Mouse (Mus musculus) lung, adult 2 months (tissue): Measurements from ENCODE around the gene Nol7. TPM values are rescaled to one million over a fixed set of nuclear protein-coding genes. Genes with fewer than 3 reads are reported as not detected.

Experiments used
- DNase-seq: peaks from one replicate; pipeline ENCODE4 v3.0.0; 2022
- H3K4me1 ChIP-seq: fragments of 200-500 bp; 2 replicates; pipeline ENCODE4 v1.6.1; 2011; ENCODE audit warnings: low read length; ENCODE audit not compliant: control insufficient read depth, insufficient read depth
- H3K4me3 ChIP-seq: fragments of 200-500 bp; replicated peaks from 2 replicates; pipeline ENCODE3; 2011; ENCODE audit warnings: low read depth, mild to moderate bottlenecking, control low read depth, low read length; ENCODE audit errors: extremely low read depth
- CTCF ChIP-seq: fragments of 200-500 bp; IDR thresholded peaks from 2 replicates; pipeline ENCODE4 v1.5.1; 2011; ENCODE audit warnings: mild to moderate bottlenecking, low read length, control low read depth; ENCODE audit not compliant: insufficient read depth
- POLR2A ChIP-seq: fragments of 200-500 bp; IDR thresholded peaks from 2 replicates; pipeline ENCODE4 v1.6.1; 2011; ENCODE audit warnings: low read depth, mild to moderate bottlenecking, control low read depth, low read length, borderline replicate concordance; ENCODE audit errors: extremely low read depth
- WGBS: fragments of 180-500 bp; shearing (Covaris S2); methylation state at CpG from one replicate; pipeline ENCODE4 v1.1.7; 2018; 5-methylcytosine and 5-hydroxymethylcytosine counted together
- polyA plus RNA-seq: library from polyadenylated mRNA; depleted of rRNA; stranded (reverse); fragments of >200 nt; gene quantifications from 2 replicates; pipeline ENCODE4 v1.2.3, GENCODE M21; 2012; rRNA removed

The Nol7 gene
- polyA plus RNA-seq: 45.6 and 65.6 TPM in 2 replicates

- WGBS: 1% methylated on average over 71 of the region's 72 CpGs
- TF ChIP-seq POLR2A: peak; percentile 84
- TF ChIP-seq CTCF: peak; percentile 66
- Histone ChIP-seq H3K4me3 (peak within 1 kb of the TSS; percentile 98), H3K4me1 (peaks cover 2% of the 10 kb centered on the region; the same call in 1 of the 2 replicates)
- peak; percentile 99 for DNase-seq
These were observed at the start of gene Nol7 for GRCm38 (mm10) chr13:43398297-43399080. TSS of gene Nol7 (plus strand) at chr13:43398390.

GRCm38 (mm10) chr13:43349376-43349775, 48.8 kb upstream of the Nol7 start:
- no peak overlapping the region for H3K4me3 ChIP-seq
- WGBS: 57% methylated on average over 8 of the region's 8 CpGs
- no peak for TF ChIP-seq POLR2A
- no peak for TF ChIP-seq CTCF
- H3K4me1 ChIP-seq: peaks cover 7% of the 10 kb centered on the region
- no peak for DNase-seq

GRCm38 (mm10) chr13:43350489-43351169, 47.6 kb upstream of the Nol7 start:
- TF ChIP-seq CTCF (no peak), POLR2A (peak; percentile 44; the same call in 1 of the 2 replicates)
- peaks cover 7% of the 10 kb centered on the region for H3K4me1 ChIP-seq
- H3K4me3 ChIP-seq: peak overlapping the region; percentile 11
- peak; percentile 27 for DNase-seq
- 45% methylated on average over 9 of the region's 9 CpGs for WGBS

GRCm38 (mm10) chr13:43353356-43353755, 44.8 kb upstream of the Nol7 start:
- H3K4me3 ChIP-seq: no peak overlapping the region
- WGBS: 70% methylated on average over 4 of the region's 4 CpGs
- H3K4me1 ChIP-seq: peaks cover 7% of the 10 kb centered on the region
- no peak for TF ChIP-seq CTCF
- TF ChIP-seq POLR2A: no peak
- no peak for DNase-seq

GRCm38 (mm10) chr13:43354362-43354761, 43.8 kb upstream of the Nol7 start:
- Histone ChIP-seq H3K4me3 (no peak overlapping the region), H3K4me1 (peaks cover 4% of the 10 kb centered on the region)
- TF ChIP-seq CTCF: no peak
- no peak for TF ChIP-seq POLR2A
- no peak for DNase-seq
- 51% methylated on average over 12 of the region's 12 CpGs for WGBS

GRCm38 (mm10) chr13:43356346-43357125, 41.7 kb upstream of the Nol7 start:
- TF ChIP-seq CTCF (no peak), POLR2A (no peak)
- DNase-seq: no peak
- Histone ChIP-seq H3K4me3 (no peak overlapping the region), H3K4me1 (no peaks in the 10 kb centered on the region)
- WGBS: 90% methylated on average over 14 of the region's 14 CpGs

GRCm38 (mm10) chr13:43360534-43360933, 37.7 kb upstream of the Nol7 start:
- TF ChIP-seq POLR2A: no peak
- no peak for TF ChIP-seq CTCF
- H3K4me3 ChIP-seq: no peak overlapping the region
- DNase-seq: no peak
- 66% methylated on average over 6 of the region's 6 CpGs for WGBS
- no peaks in the 10 kb centered on the region for H3K4me1 ChIP-seq

GRCm38 (mm10) chr13:43362353-43362752, 35.8 kb upstream of the Nol7 start:
- no peak overlapping the region for H3K4me3 ChIP-seq
- no peak for DNase-seq
- TF ChIP-seq CTCF: no peak
- TF ChIP-seq POLR2A: no peak
- WGBS: 56% methylated on average over 9 of the region's 9 CpGs
- no peaks in the 10 kb centered on the region for H3K4me1 ChIP-seq
